Mouse (Mus musculus) megakaryocyte, adult 5-6 weeks (primary cell): ENCODE measurements around the gene Mdh2. TPM values are rescaled to one million over a fixed set of nuclear protein-coding genes. Genes with fewer than 3 reads are reported as not detected.

Experiments used
- ATAC-seq: 2 replicates; pipeline ENCODE4 v1.8.0; 2016; ENCODE audit warnings: mild to moderate bottlenecking, inconsistent platforms; ENCODE audit not compliant: poor library complexity, severe bottlenecking
- total RNA-seq, 2 experiments: library from RNA; stranded (forward) in 1 of 2; stranded (reverse) in 1 of 2; fragments of 153-499, 151-499 nt in 1 of 2; fragments of 221-1000, 200-1000 nt in 1 of 2; gene quantifications; 2 replicates each; pipeline versions ENCODE4 v1.2.3 to v1.2.4; 2015 to 2017

The Mdh2 gene
- total RNA-seq (2015) = 240 and 251 TPM in 2 replicates
- 111 and 129 TPM in 2 replicates for total RNA-seq (2017)

DNA sequence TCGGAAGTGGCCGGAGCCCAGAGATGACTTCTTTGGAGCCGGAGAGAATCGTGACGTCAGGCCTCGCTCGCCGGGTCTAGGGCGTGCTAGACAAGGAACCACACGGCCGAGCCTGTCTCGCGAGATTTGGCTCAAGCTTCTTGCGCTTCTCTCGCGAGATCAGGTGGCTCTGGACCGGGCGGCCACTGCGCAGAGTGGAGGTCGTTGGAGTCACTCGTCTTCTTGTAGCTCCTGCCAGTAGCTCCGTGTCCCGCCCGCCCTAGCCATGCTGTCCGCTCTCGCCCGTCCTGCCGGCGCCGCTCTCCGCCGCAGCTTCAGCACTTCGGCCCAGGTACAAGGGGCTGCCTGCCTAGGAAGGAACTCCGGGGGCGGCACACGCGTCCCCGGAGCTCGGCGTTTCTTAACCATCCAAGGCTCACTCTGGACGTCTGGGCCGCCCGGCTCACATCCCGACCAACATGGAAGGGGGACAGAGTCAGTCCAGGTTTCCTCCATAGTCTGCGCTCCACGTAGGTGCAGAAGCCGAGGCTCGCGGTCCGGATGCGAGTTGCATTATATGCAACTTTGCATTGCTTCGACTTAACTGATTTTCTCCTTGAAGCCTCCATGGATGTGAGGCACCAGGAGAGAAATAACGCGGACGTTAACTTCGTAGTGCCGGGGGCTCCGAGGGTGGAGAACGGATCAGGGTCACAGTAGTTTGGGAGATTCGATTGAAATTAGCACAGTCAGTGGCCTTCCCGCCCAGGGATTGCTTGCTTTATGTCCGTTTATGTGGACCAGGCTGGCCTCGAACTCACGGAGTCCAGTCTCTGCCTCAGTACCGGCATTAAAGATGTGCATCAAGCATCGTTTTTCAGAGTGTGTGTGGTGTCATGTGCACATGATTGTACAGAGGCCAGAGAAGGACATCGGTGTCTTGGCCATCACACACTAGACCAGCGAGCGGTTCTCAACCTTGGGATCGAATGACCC is at the start of gene Mdh2:
Mdh2 (plus strand) TSS at position 10 of the 975 bp plus-strand sequence.
- ATAC-seq = peak; percentile 90

DNA sequence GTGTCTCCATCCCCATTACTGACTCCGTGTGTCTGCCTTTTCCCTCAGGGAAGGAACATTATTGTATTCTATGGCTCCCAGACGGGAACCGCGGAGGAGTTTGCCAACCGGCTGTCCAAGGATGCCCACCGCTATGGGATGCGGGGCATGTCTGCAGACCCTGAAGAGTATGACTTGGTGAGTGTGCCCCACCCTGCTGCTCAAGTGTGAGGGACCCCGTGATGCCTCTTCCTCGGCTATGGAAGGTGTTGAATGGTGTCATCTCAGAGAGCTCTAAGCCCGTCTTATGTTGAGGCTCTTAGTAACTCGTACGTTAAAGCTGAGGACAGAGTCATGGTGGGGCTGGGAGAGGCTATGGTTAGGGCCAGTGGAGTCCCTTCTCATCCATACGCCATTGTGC is 48.9 kb upstream of the Mdh2 start:
- no peak for ATAC-seq

DNA sequence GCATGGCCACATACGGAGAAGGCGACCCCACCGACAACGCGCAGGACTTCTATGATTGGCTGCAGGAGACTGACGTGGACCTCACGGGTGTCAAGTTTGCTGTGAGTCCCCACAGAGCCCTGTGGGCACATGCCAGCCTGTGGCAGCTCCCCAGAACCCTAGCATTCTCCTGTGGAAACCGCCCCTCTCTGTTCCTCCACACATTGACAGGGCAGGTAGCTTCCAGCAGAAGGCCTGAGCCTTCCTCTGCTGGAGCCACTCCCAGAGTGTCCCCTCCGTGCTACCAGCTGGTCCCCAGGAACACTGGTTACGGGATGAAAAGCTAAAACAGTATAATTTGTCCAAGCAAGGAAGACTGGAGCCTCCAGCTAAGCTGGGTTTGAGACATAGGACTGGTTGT is 48.0 kb upstream of the Mdh2 start:
- ATAC-seq = no peak

DNA sequence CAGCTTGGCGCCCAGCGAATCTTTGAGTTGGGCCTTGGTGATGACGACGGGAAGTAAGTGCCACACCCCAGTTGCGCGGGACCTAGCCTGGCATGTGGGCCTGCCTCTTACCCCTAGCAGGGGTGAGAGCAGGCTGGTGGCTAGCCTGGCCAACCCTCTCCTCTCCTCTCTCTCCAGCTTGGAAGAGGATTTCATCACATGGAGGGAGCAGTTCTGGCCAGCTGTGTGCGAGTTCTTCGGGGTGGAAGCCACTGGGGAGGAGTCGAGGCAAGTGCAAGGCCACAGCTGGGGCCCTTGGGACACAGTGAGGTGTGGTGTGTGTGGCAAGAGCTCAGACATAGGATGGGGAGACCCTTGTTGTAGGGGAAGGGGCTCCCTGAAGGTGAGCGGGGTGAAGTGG is 47.4 kb upstream of the Mdh2 start:
- ATAC-seq = no peak

GRCm38 (mm10) chr5:135731322-135731721 is 47.0 kb upstream of the Mdh2 start:
- no peak for ATAC-seq

GRCm38 (mm10) chr5:135733071-135733470 is 45.2 kb upstream of the Mdh2 start:
- no peak for ATAC-seq

DNA sequence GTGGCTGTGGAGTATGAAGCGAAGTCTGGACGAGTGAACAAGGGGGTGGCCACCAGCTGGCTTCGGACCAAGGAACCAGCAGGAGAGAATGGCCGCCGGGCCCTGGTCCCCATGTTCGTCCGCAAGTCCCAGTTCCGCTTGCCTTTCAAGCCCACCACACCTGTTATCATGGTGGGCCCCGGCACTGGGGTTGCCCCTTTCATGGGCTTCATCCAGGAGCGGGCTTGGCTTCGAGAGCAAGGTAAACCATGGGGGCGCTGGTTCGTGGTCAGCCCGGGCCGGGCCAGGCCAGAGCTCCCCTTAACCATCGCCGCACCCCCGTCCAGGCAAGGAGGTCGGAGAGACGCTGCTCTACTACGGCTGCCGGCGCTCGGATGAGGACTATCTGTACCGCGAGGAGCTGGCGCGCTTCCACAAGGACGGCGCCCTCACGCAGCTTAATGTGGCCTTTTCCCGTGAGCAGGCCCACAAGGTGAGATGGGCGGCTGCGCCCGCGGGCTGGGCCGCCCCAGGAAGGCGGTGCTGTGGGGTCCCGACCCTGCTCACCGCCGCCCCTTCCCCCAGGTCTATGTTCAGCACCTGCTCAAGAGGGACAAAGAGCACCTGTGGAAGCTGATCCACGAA is 44.1 kb upstream of the Mdh2 start:
- ATAC-seq = no peak

DNA sequence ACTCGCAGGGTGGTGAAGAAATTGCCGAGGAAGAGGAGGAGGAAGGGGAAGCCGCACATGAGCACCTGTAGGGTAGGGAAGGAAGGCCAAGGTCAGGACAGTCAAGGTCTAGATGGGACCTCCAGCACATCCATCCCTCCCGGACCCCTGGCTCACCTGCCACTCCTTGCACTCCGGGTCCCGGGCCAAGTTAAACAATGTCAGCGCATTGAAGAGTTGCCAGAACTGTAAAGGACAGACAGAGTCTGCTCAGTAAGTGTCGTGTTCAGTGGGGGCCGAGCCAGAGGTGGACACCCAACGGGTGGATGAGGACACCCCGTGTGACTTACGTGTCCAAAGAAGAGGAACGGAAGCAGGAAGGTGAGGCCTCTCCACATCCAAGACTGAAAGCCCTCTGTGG is 42.5 kb upstream of the Mdh2 start:
- no peak for ATAC-seq

DNA sequence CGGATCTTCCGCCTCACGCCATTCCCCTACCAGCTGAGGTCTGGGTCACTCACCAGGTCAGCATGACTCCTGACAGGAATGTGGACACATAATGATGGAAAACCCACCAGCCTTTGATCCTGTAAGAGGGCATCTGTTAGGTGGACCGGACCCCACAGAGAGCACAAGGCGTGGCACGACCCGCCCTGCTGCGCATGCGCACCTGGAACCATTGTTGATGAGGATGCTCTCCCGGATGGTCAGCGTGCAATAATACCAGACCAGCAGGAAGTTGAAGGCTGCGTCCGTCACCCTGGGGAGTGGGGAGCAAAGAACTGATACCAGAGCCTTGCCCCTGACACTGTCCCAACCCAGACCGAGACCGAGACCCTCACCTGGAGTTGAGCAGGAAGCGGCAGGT is 41.7 kb upstream of the Mdh2 start:
- no peak for ATAC-seq

DNA sequence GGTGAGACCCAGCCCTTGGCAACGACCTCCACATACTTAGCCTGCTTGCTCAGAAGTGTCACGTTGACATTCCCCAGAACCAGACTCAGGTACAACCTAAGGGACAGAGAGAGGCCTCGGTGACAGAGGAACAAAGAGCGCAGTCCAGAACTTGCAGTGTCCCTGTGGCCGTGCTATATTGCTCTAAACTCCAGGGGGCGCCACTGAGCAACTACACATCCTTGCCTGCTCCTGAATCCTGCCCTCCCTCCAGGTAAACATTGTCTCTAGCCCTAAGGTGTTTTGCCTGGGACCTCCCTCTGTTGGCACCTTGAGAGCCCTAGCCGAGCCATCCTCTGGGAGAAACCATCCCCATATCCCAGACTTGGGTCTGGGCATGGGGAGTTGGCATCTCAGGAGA is 41.1 kb upstream of the Mdh2 start:
- peak; percentile 47; the same call in 1 of the 2 replicates for ATAC-seq

DNA sequence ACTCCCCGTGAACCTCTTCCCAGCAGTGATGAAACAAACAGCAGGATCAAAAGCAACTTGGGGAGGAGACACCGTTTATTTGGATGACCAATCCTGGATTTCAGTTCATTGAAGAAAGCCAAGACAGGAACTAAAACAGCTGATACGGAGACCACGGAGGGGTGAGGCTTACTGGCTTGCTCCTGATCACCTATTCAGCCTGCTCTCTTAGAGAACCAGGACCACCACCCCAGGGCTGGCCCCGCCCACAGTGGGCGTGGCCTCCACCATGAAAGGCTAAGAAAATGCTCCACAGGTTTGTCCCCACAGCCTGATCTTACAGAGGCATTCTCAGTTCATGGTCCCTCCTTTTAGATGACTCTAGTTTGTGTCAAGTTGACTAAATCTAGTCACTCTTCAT is 40.0 kb upstream of the Mdh2 start:
- ATAC-seq = no peak

- no peak for ATAC-seq
Observed at GRCm38 (mm10) chr5:135742156-135742555, 36.1 kb upstream of the Mdh2 start.

- ATAC-seq = no peak
Observed at GRCm38 (mm10) chr5:135742941-135743740, 35.1 kb upstream of the Mdh2 start.

- ATAC-seq = peak; percentile 100
Observed at GRCm38 (mm10) chr5:135743741-135744609, 34.3 kb upstream of the Mdh2 start, which contains the start of gene Tmem120a. Gene Tmem120a (minus strand): TSS chr5:135744448.

- ATAC-seq = peak; percentile 13; the same call in 1 of the 2 replicates
Observed at GRCm38 (mm10) chr5:135744742-135745141, 33.5 kb upstream of the Mdh2 start.

- no peak for ATAC-seq
Observed at GRCm38 (mm10) chr5:135751041-135751440, 27.2 kb upstream of the Mdh2 start.

DNA sequence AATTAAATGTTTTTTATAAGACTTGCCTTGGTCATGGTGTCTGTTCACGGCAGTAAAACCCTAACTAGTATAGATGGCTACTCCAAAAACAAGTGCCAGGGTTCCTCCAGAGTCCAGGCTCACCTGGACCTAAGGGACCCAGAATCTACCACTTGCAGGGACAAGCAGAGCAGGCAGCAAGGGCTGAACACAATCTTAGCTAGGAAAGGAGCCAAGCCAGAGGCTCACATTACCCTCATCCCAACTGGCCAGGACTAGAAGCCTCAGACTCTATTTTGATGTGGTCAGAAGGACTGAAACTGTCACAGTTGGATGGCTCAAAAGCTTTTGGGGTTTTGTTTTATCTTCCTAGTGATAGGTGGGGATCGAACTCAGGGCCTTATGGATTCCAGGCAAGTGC is 26.7 kb upstream of the Mdh2 start:
- ATAC-seq = no peak

DNA sequence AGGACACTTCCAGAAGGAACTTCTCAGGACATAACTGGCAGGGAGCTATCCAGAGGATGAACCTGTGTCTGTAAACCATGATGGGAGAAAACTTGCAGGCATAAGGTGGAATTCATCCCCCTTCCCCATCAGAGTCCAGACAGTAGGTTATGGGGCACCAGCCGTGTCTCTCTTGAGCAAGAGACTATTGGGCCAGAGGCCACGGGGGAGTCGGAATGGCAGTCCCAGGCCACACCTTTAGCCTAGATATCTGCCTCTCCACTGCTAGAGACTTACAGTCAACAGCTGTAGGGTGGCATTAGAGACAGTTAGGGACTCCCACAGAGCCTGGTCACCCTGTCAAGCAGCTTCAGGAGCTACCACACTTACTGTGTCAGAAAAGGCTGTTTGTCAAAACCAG is 16.4 kb upstream of the Mdh2 start:
- ATAC-seq = no peak

- peak; percentile 85 for ATAC-seq
Observed at GRCm38 (mm10) chr5:135763526-135763925, 14.8 kb upstream of the Mdh2 start.

- no peak for ATAC-seq
Observed at GRCm38 (mm10) chr5:135764971-135765370, 13.3 kb upstream of the Mdh2 start.
